Mouse (Mus musculus): ENCODE results near the gene Ccdc148. TPM values are rescaled to one million over a fixed set of nuclear protein-coding genes. Genes with fewer than 3 reads are reported as not detected.
A peak's percentile ranks its signal among the peaks of the same experiment; 100 is the strongest.

The Ccdc148 gene
- total RNA-seq, 2 experiments from 2014 or later, result not detected

GRCm38 (mm10) chr2:59055615-59056145 is 104.8 kb downstream of the Ccdc148 start:
- ATAC-seq (replicated peaks; ENCODE audit: poor library complexity, severe bottlenecking), result no peak

GRCm38 (mm10) chr2:59054339-59054738 is 106.1 kb downstream of the Ccdc148 start:
- ATAC-seq (replicated peaks; ENCODE audit: poor library complexity, severe bottlenecking), result no peak

- no peak for ATAC-seq (replicated peaks; ENCODE audit: poor library complexity, severe bottlenecking)
Measured at GRCm38 (mm10) chr2:59053461-59054039, 106.9 kb downstream of the Ccdc148 start.

GRCm38 (mm10) chr2:59050245-59050824 is 110.1 kb downstream of the Ccdc148 start:
- ATAC-seq (replicated peaks; ENCODE audit: poor library complexity, severe bottlenecking), result no peak

- ATAC-seq (replicated peaks; ENCODE audit: poor library complexity, severe bottlenecking), result no peak
Measured at GRCm38 (mm10) chr2:59049686-59050085, 110.8 kb downstream of the Ccdc148 start.

GRCm38 (mm10) chr2:59048775-59049451 is 111.6 kb downstream of the Ccdc148 start:
- no peak for ATAC-seq (replicated peaks; ENCODE audit: poor library complexity, severe bottlenecking)

GRCm38 (mm10) chr2:59043313-59044032 is 117.0 kb downstream of the Ccdc148 start:
- ATAC-seq (replicated peaks; ENCODE audit: poor library complexity, severe bottlenecking), result no peak

- no peak for ATAC-seq (replicated peaks; ENCODE audit: poor library complexity, severe bottlenecking)
Measured at GRCm38 (mm10) chr2:59042616-59043015, 117.9 kb downstream of the Ccdc148 start.

- no peak for ATAC-seq (replicated peaks; ENCODE audit: poor library complexity, severe bottlenecking)
Measured at GRCm38 (mm10) chr2:59036433-59036832, 124.0 kb downstream of the Ccdc148 start.

GRCm38 (mm10) chr2:59035206-59035605 is 125.3 kb downstream of the Ccdc148 start:
- ATAC-seq (replicated peaks; ENCODE audit: poor library complexity, severe bottlenecking), result no peak

GRCm38 (mm10) chr2:59034281-59034680 is 126.2 kb downstream of the Ccdc148 start:
- no peak for ATAC-seq (replicated peaks; ENCODE audit: poor library complexity, severe bottlenecking)

GRCm38 (mm10) chr2:59024558-59024957 is 135.9 kb downstream of the Ccdc148 start:
- no peak for ATAC-seq (replicated peaks; ENCODE audit: poor library complexity, severe bottlenecking)

- ATAC-seq (replicated peaks; ENCODE audit: poor library complexity, severe bottlenecking), result no peak
Measured at GRCm38 (mm10) chr2:59007356-59007755, 153.1 kb downstream of the Ccdc148 start.

- no peak for ATAC-seq (replicated peaks; ENCODE audit: poor library complexity, severe bottlenecking)
Measured at GRCm38 (mm10) chr2:59006567-59007340, 153.7 kb downstream of the Ccdc148 start.

GRCm38 (mm10) chr2:58997151-58997550 is 163.3 kb downstream of the Ccdc148 start:
- no peak for ATAC-seq (replicated peaks; ENCODE audit: poor library complexity, severe bottlenecking)

- no peak for ATAC-seq (replicated peaks; ENCODE audit: poor library complexity, severe bottlenecking)
Measured at GRCm38 (mm10) chr2:58992431-58993191, 167.9 kb downstream of the Ccdc148 start.

GRCm38 (mm10) chr2:58978095-58978494 is 182.4 kb downstream of the Ccdc148 start:
- ATAC-seq (replicated peaks; ENCODE audit: poor library complexity, severe bottlenecking), result peak; percentile 94

GRCm38 (mm10) chr2:58971507-58972275 is 188.8 kb downstream of the Ccdc148 start:
- ATAC-seq (replicated peaks; ENCODE audit: poor library complexity, severe bottlenecking), result no peak

Data from granulocyte monocyte progenitor cell, adult 5-6 weeks (primary cell).